In genomic region chr9:63742318-63742717, GRCm38 (mm10) we compare ENCODE assay signal across 11 mouse cellular contexts. TPM values are rescaled to one million over a fixed set of nuclear protein-coding genes. Genes with fewer than 3 reads are reported as not detected.
A peak's percentile ranks its signal among the peaks of the same experiment; 100 is the strongest.
DNase-seq lines count a peak whose midpoint lies in the region; ATAC-seq and TF ChIP-seq lines count a peak whose summit lies in the region.
"Had no signal": no experiment of that assay in that cellular context is flagged by ENCODE, and none has a peak within 500 bp of the region (broad histone marks: within the 10 kb centered on the region; RNA-seq: fewer than 3 reads in every experiment).

No protein-coding gene starts in this region.

- no peak overlapping the region for H3K27ac ChIP-seq in liver, embryonic 16.5 days (ENCODE audit: low read length)
- no peak overlapping the region for H3K27ac ChIP-seq in cerebellum, adult 2 months (ENCODE audit: insufficient read depth, low read length)
- no peak overlapping the region for H3K27ac ChIP-seq in midbrain, embryonic 11.5 days (ENCODE audit: low read depth, low read length)

- 24% methylated on average over 3 of the region's 3 CpGs for WGBS in liver, embryonic 16.5 days (ENCODE audit: insufficient replicate concordance)
- WGBS in cerebellum, adult 2 months: 52% methylated on average over 3 of the region's 3 CpGs
- 69% methylated on average over 3 of the region's 3 CpGs for WGBS in midbrain, embryonic 11.5 days

- no peak overlapping the region for H3K9ac ChIP-seq in liver, embryonic 16.5 days (ENCODE audit: low read depth, low read length)
- H3K9ac ChIP-seq in midbrain, embryonic 11.5 days (ENCODE audit: low read length): no peak overlapping the region; the same call in 1 of the 2 replicates
- H3K9ac ChIP-seq: midbrain, embryonic 12.5 days had no signal

- no peak overlapping the region for H3K4me3 ChIP-seq in liver, embryonic 16.5 days (ENCODE audit: low read depth, low read length)
- H3K4me3 ChIP-seq in cerebellum, adult 2 months (replicated peaks; ENCODE audit: insufficient read depth, low read depth, low read length): no peak overlapping the region
- no peak overlapping the region for H3K4me3 ChIP-seq in midbrain, embryonic 11.5 days (ENCODE audit: low read depth, low read length)
- H3K4me3 ChIP-seq: midbrain, embryonic 12.5 days had no signal

- ATAC-seq in liver, embryonic 16.5 days (ENCODE audit: low read depth): no peak
- no peak for ATAC-seq in midbrain, embryonic 11.5 days (ENCODE audit: low FRiP score)

- DNase-seq in adrenal gland, adult 2 months: peak; percentile 61
- no peak for DNase-seq in adrenal gland, adult 18-20 months (ENCODE audit: low spot score in 2 of 2)
- DNase-seq in kidney, postnatal 10 days: peak; percentile 64
- DNase-seq in kidney, adult 18-20 months: no peak
- DNase-seq in MN1 (ENCODE audit: low spot score): peak; percentile 49
- DNase-seq in cerebellum, adult 2 months: no peak
- DNase-seq in midbrain, embryonic 11.5 days (ENCODE audit: low spot score, missing footprints): no peak
- DNase-seq: left cerebral cortex, postnatal 4 days; thymus, postnatal 14 days had no signal

- no peaks in the 10 kb centered on the region for H3K36me3 ChIP-seq in liver, embryonic 16.5 days (ENCODE audit: control insufficient read depth, insufficient read depth)
- no peaks in the 10 kb centered on the region for H3K36me3 ChIP-seq in midbrain, embryonic 11.5 days (ENCODE audit: control insufficient read depth, insufficient read depth, low read length)

- TF ChIP-seq CTCF in cerebellum, adult 2 months (IDR thresholded peaks at IDR 0.05; ENCODE audit: borderline replicate concordance, insufficient read depth, low read depth, low read length): no peak

- TF ChIP-seq POLR2A in cerebellum, adult 2 months (IDR thresholded peaks at IDR 0.05; ENCODE audit: borderline replicate concordance, insufficient read depth, low read length): no peak

- peaks cover 71% of the 10 kb centered on the region for H3K4me1 ChIP-seq in liver, embryonic 16.5 days (ENCODE audit: control insufficient read depth, low read depth, low read length)
- no peaks in the 10 kb centered on the region for H3K4me1 ChIP-seq in cerebellum, adult 2 months (ENCODE audit: control insufficient read depth, insufficient read depth, low read length)
- H3K4me1 ChIP-seq in midbrain, embryonic 11.5 days (ENCODE audit: control insufficient read depth, insufficient read depth, low read length): peaks cover 28% of the 10 kb centered on the region

- H3K9me3 ChIP-seq in liver, embryonic 16.5 days (replicated peaks; ENCODE audit: control insufficient read depth, low read length): no peaks in the 10 kb centered on the region
- H3K9me3 ChIP-seq in midbrain, embryonic 11.5 days (ENCODE audit: control insufficient read depth, low read length): no peaks in the 10 kb centered on the region
- H3K9me3 ChIP-seq: midbrain, embryonic 12.5 days had no signal

- no peaks in the 10 kb centered on the region for H3K27me3 ChIP-seq in liver, embryonic 16.5 days (ENCODE audit: control insufficient read depth, insufficient read depth, low read depth, low read length)
- H3K27me3 ChIP-seq in cerebellum, adult 2 months (ENCODE audit: control insufficient read depth, insufficient read depth, low read length): no peaks in the 10 kb centered on the region
- H3K27me3 ChIP-seq in midbrain, embryonic 11.5 days (ENCODE audit: control insufficient read depth, insufficient read depth, low read length): no peaks in the 10 kb centered on the region

- H3K4me2 ChIP-seq in liver, embryonic 16.5 days (ENCODE audit: low read depth, low read length): 0 out of 2 replicates have a peak overlapping the region, but pooled peaks have one; percentile 4
- no peak overlapping the region for H3K4me2 ChIP-seq in midbrain, embryonic 11.5 days
- H3K4me2 ChIP-seq: midbrain, embryonic 12.5 days had no signal

RNA-seq across cellular contexts. Expression of gene Smad3, which starts 15.5 kb away (rescaled TPM):
- 10 to 100 TPM; 30.4 to 33.7 TPM for total RNA-seq in adrenal gland, adult 2 months (2021)
- polyA plus RNA-seq in adrenal gland, adult 2 months (2012; rRNA removed): 29.5 and 41.9 TPM in 2 replicates
- 10 to 100 TPM; 24.6 to 25.2 TPM for total RNA-seq in adrenal gland, adult 18-20 months (2021)
- 2.7 TPM in 2 replicates for polyA plus RNA-seq in liver, embryonic 16.5 days (2015; fragmentation: Nextera tagmentation; extraction: Ambion mirVana)
- 19.9 and 28.2 TPM in 2 replicates for polyA plus RNA-seq in cerebellum, adult 2 months (2012; rRNA removed)
- polyA plus RNA-seq in midbrain, embryonic 11.5 days (2014; fragmentation: Nextera tagmentation; extraction: Ambion mirVana): 16.5 and 16.8 TPM in 2 replicates

Comparison
In these comparisons a context has a peak if more than half of its experiments do, and no peak if none do; other contexts are left out.
1. DNase-seq: peak in adrenal gland, adult 2 months (single experiment), kidney, postnatal 10 days (single experiment) and MN1 (single experiment); none in adrenal gland, adult 18-20 months (0 of 2), kidney, adult 18-20 months (single experiment), cerebellum, adult 2 months (0 of 2) and midbrain, embryonic 11.5 days (single experiment).